Mouse (Mus musculus): ENCODE results near the gene Sptb.

GRCm38 (mm10) chr12:76643679-76644078 is 66.7 kb downstream of the Sptb start:
- TF ChIP-seq CTCF (IDR thresholded peaks at IDR 0.05 in 2 of 3, conservative IDR thresholded peaks at IDR 0.05 in 1 of 3; ENCODE audit: control insufficient read depth in 1 of 3, insufficient read depth in 1 of 3, low read depth in 2 of 3, low read length in 3 of 3, poor library complexity in 1 of 3, severe bottlenecking in 1 of 3) (no peak), POLR2AphosphoS2 (IDR thresholded peaks at IDR 0.05; ENCODE audit: low read length) (no peak), POLR2A (IDR thresholded peaks at IDR 0.05; ENCODE audit: control insufficient read depth in 1 of 2, insufficient read depth in 1 of 2, low read depth in 1 of 2, low read length in 2 of 2, poor library complexity in 1 of 2) (no peak), TCF12 (IDR thresholded peaks at IDR 0.05; ENCODE audit: low read depth, low read length) (no peak), ZNF384 (IDR thresholded peaks at IDR 0.05; ENCODE audit: low read depth, low read length) (no peak)

Data from MEL (cell line).